Mouse (Mus musculus): ENCODE results near the gene Vmn1r173. TPM values are rescaled to one million over a fixed set of nuclear protein-coding genes. Genes with fewer than 3 reads are reported as not detected.
"Not testable (repeated sequence)": the region's sequence is repeated elsewhere in the genome, so short reads cannot be mapped to it uniquely, and the experiment has no call there.

Gene Vmn1r173
- not detected in 2 replicates for polyA plus RNA-seq (2016; fragmentation: Nextera tagmentation; extraction: Ambion mirVana)

DNA sequence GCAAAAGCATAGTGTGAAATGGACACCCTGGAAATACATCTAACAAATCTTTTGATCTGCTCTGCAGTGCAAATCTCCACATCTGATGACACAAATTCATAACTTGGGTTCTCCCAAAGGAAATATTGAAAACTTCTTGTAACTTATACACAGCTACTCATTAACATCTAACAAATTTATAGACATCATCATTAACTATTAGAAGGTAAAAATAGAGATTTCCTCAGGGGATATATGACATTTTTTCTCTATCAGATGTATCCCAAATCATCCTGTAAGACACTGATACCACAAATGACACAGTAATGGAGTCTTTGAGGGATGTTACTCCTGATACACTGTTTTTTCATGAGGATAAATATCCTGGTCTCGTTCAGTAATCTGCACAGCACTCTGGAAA is at the start of gene Vmn1r173:
Vmn1r173 (plus strand) TSS at position 301 of the 400 bp plus-strand sequence.
- not testable (repeated sequence) for H3K4me3 ChIP-seq; H3K36me3 ChIP-seq (replicated peaks); H3K4me1 ChIP-seq; DNase-seq (ENCODE audit: low spot score); H3K27me3 ChIP-seq (replicated peaks; ENCODE audit: low read depth, poor library complexity, severe bottlenecking); H3K27ac ChIP-seq (replicated peaks); H3K9me3 ChIP-seq
- 66% methylated on average over 1 of the region's 1 CpGs for WGBS

DNA sequence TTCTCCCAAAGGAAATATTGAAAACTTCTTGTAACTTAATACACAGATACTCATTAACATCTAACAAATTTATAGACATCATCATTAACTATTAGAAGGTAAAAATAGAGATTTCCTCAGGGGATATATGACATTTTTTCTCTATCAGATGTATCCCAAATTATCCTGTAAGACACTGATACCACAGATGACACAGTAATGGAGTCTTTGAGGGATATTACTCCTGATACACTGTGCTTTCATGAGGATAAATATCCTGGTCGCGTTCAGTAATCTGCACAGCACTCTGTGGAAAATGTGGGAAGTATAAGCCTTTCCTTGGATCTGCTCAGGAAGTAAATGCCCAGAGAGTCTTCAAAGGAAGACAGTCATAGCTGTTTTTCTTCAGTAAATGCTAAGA is 42.5 kb upstream of the Vmn1r173 start, which contains the start of gene Vmn1r172:
Vmn1r172 (plus strand) TSS at position 301 of the 400 bp plus-strand sequence.
- Histone ChIP-seq H3K9me3 (peaks cover 6% of the 10 kb centered on the region; the same call in 1 of the 2 replicates), H3K27ac (replicated peaks) (no peak within 1 kb of the TSS), H3K36me3 (replicated peaks) (no peaks in the 10 kb centered on the region), H3K4me3 (no peak within 1 kb of the TSS), H3K27me3 (replicated peaks; ENCODE audit: low read depth, poor library complexity, severe bottlenecking) (no peaks in the 10 kb centered on the region), H3K4me1 (no peaks in the 10 kb centered on the region)
- WGBS = 63% methylated on average over 2 of the region's 2 CpGs
- DNase-seq (ENCODE audit: low spot score) = no peak

DNA sequence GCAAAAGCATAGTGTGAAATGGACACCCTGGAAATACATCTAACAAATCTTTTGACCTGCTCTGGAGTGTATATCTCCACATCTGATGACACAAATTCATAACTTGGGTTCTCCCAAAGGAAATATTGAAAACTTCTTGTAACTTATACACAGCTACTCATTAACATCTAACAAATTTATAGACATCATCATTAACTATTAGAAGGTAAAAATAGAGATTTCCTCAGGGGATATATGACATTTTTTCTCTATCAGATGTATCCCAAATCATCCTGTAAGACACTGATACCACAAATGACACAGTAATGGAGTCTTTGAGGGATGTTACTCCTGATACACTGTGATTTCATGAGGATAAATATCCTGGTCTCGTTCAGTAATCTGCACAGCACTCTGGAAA is 51.5 kb downstream of the Vmn1r173 start, which contains the start of gene Vmn1r174:
Vmn1r174 (plus strand) TSS at position 301 of the 400 bp plus-strand sequence.
- H3K4me3 ChIP-seq; H3K27me3 ChIP-seq (replicated peaks; ENCODE audit: low read depth, poor library complexity, severe bottlenecking); H3K9me3 ChIP-seq; H3K36me3 ChIP-seq (replicated peaks); H3K27ac ChIP-seq (replicated peaks); H3K4me1 ChIP-seq; DNase-seq (ENCODE audit: low spot score): not testable (repeated sequence)
- 67% methylated on average over 1 of the region's 1 CpGs for WGBS

Other genes with a start within 250 kb of the Vmn1r173 start
- gene Vmn1r167, start 193.5 kb upstream of the Vmn1r173 start, polyA plus RNA-seq (2016; fragmentation: Nextera tagmentation; extraction: Ambion mirVana) = not detected in 2 replicates
- gene Vmn1r168, start 161.0 kb upstream of the Vmn1r173 start, polyA plus RNA-seq (2016; fragmentation: Nextera tagmentation; extraction: Ambion mirVana) = not detected in 2 replicates
- gene Vmn1r169, start 125.2 kb upstream of the Vmn1r173 start, polyA plus RNA-seq (2016; fragmentation: Nextera tagmentation; extraction: Ambion mirVana) = not detected in 2 replicates
- not detected in 2 replicates for gene Vmn1r170, start 94.5 kb upstream of the Vmn1r173 start, polyA plus RNA-seq (2016; fragmentation: Nextera tagmentation; extraction: Ambion mirVana)
- gene Vmn1r171, start 70.0 kb upstream of the Vmn1r173 start, polyA plus RNA-seq (2016; fragmentation: Nextera tagmentation; extraction: Ambion mirVana) = not detected in 2 replicates
- not detected in 2 replicates for gene Vmn1r172, start 42.4 kb upstream of the Vmn1r173 start, polyA plus RNA-seq (2016; fragmentation: Nextera tagmentation; extraction: Ambion mirVana)
- not detected in 2 replicates for gene Vmn1r174, start 51.6 kb downstream of the Vmn1r173 start, polyA plus RNA-seq (2016; fragmentation: Nextera tagmentation; extraction: Ambion mirVana)
- gene Vmn1r175, start 109.9 kb downstream of the Vmn1r173 start, polyA plus RNA-seq (2016; fragmentation: Nextera tagmentation; extraction: Ambion mirVana) = not detected in 2 replicates
- gene Vmn1r176, start 136.7 kb downstream of the Vmn1r173 start, polyA plus RNA-seq (2016; fragmentation: Nextera tagmentation; extraction: Ambion mirVana) = not detected in 2 replicates
- not detected in 2 replicates for gene Vmn1r177, start 165.7 kb downstream of the Vmn1r173 start, polyA plus RNA-seq (2016; fragmentation: Nextera tagmentation; extraction: Ambion mirVana)
- gene Vmn1r178, start 191.3 kb downstream of the Vmn1r173 start, polyA plus RNA-seq (2016; fragmentation: Nextera tagmentation; extraction: Ambion mirVana) = not detected in 2 replicates
- not detected in 2 replicates for gene Vmn1r179, start 226.3 kb downstream of the Vmn1r173 start, polyA plus RNA-seq (2016; fragmentation: Nextera tagmentation; extraction: Ambion mirVana)
- not detected in 2 replicates for gene Vmn1r180, start 249.9 kb downstream of the Vmn1r173 start, polyA plus RNA-seq (2016; fragmentation: Nextera tagmentation; extraction: Ambion mirVana)